Mouse (Mus musculus) C2C12 (cell line): ENCODE measurements at regions not wholly inside any gene's neighbourhood (a gene's known extent, or its start where the extent isn't known, plus 50 kb on each side); places are given as distances from the start of the nearest gene placed in this dataset.

Source experiments
- CEBPB ChIP-seq: IDR thresholded peaks from one replicate; pipeline ENCODE4 v1.6.1; 2011; ENCODE audit warnings: low read depth, mild to moderate bottlenecking, control low read depth, moderate library complexity
- CTCF ChIP-seq: IDR thresholded peaks from one replicate; pipeline ENCODE4 v1.5.1; 2011; ENCODE audit not compliant: control insufficient read depth, insufficient read depth, insufficient read length
- FOSL1 ChIP-seq: IDR thresholded peaks from one replicate; pipeline ENCODE4 v1.8.0; 2011; ENCODE audit warnings: mild to moderate bottlenecking, low read length; ENCODE audit not compliant: poor library complexity, insufficient read depth, severe bottlenecking
- MAX ChIP-seq: IDR thresholded peaks from one replicate; pipeline ENCODE4 v1.6.1; 2011; ENCODE audit warnings: mild to moderate bottlenecking, control low read depth
- MYOD1 ChIP-seq: IDR thresholded peaks from one replicate; pipeline ENCODE4 v1.6.1; 2011; ENCODE audit warnings: low read depth; ENCODE audit not compliant: control insufficient read depth, insufficient read length
- MYOG ChIP-seq: IDR thresholded peaks from one replicate; pipeline ENCODE4 v1.6.1; 2011; ENCODE audit not compliant: control insufficient read depth, insufficient read length; ENCODE audit errors: extremely low read depth
- USF1 ChIP-seq: IDR thresholded peaks from one replicate; pipeline ENCODE4 v1.6.1; 2011; ENCODE audit warnings: low read depth, mild to moderate bottlenecking, control low read depth, moderate library complexity

- TF ChIP-seq MAX (no peak), USF1 (no peak), CTCF (no peak), FOSL1 (no peak), MYOG (no peak), CEBPB (no peak), MYOD1 (no peak)
Observed at GRCm38 (mm10) chr5:37903861-37904260, 79.5 kb upstream of the Msx1 start.
